Mouse (Mus musculus): ENCODE data around the gene Zbtb34.

DNA sequence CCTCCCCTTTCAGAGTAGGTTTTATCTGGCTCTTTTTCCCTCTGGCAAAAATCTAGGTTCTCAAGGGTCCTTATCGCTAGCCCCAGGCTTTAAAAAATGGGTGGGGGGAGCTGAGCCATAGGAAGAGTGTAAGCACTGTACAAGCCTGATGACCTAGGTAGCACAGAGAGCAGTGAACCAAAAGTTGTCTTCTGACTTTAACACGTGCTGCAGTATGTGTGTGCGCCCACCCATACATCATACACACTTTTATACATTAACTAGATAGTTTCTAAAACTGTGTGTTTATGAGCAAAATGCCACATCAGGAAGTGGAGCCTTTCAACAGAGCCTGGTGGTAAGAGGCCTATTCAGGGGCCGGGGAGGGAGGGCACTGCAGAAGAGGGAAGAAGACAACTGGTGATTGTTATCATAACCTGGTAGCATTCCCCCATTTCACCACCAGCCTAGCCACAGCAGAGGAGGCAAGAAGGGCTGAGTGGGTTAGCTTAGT lies 27.6 kb downstream of the Zbtb34 start:
- TF ChIP-seq EP300 (IDR thresholded peaks at IDR 0.05; ENCODE audit: low read depth): no peak
- no peak for TF ChIP-seq CTCF (IDR thresholded peaks at IDR 0.05; ENCODE audit: low read depth)

All from liver, postnatal 0 days (tissue).